Mouse (Mus musculus) hindbrain, postnatal 0 days (tissue): ENCODE measurements around the gene Mafk. TPM values are rescaled to one million over a fixed set of nuclear protein-coding genes. Genes with fewer than 3 reads are reported as not detected.

ENCODE experiments used
- ATAC-seq: fragments of 200-750 bp; cut with Nextera tagmentation; 2 replicates; pipeline ENCODE4 v1.8.0; 2017; ENCODE audit warnings: mild to moderate bottlenecking, moderate TSS enrichment, moderate library complexity
- DNase-seq: peaks from one replicate; pipeline ENCODE4 v3.0.0-alpha.2; 2015; ENCODE audit warnings: low spot score
- H3K27ac ChIP-seq: fragments of 300-500 bp; sonication (generic); 2 replicates; pipeline ENCODE4 v1.5.1; 2014; ENCODE audit warnings: mild to moderate bottlenecking
- H3K27me3 ChIP-seq: fragments of 300-500 bp; sonication (generic); 2 replicates; pipeline ENCODE4 v1.6.1; 2014; ENCODE audit warnings: low read length, mixed read lengths; ENCODE audit not compliant: insufficient read depth
- H3K36me3 ChIP-seq: fragments of 300-500 bp; sonication (generic); 2 replicates; pipeline ENCODE4 v1.6.1; 2014; ENCODE audit warnings: low read length, mixed read lengths; ENCODE audit not compliant: insufficient read depth
- H3K4me1 ChIP-seq: fragments of 300-500 bp; sonication (generic); 2 replicates; pipeline ENCODE4 v1.6.1; 2014; ENCODE audit warnings: antibody characterized with exemption, low read length, mixed read lengths; ENCODE audit not compliant: insufficient read depth
- H3K4me2 ChIP-seq: fragments of 300-500 bp; sonication (generic); 2 replicates; pipeline ENCODE4 v1.6.1; 2014; ENCODE audit warnings: low read depth, mild to moderate bottlenecking, low read length, moderate library complexity, mixed read lengths
- H3K4me3 ChIP-seq: fragments of 300-500 bp; sonication (generic); 2 replicates; pipeline ENCODE4 v1.5.1; 2014; ENCODE audit warnings: low read length
- H3K9ac ChIP-seq: fragments of 300-500 bp; sonication (generic); replicated peaks from 2 replicates; pipeline ENCODE4 v1.6.1; 2014; ENCODE audit warnings: mild to moderate bottlenecking, low read length, moderate library complexity, mixed read lengths
- H3K9me3 ChIP-seq: fragments of 300-500 bp; sonication (generic); 2 replicates; pipeline ENCODE4 v1.6.1; 2016; ENCODE audit warnings: low read length, mixed read lengths
- CTCF ChIP-seq: IDR thresholded peaks from 2 replicates; pipeline ENCODE4 v1.5.1; 2016; ENCODE audit warnings: antibody characterized with exemption, control low read depth, low read depth
- WGBS: fragments of 180-500 bp; shearing (Covaris S2); extraction: QIAGEN DNeasy Blood & Tissue Kit; methylation state at CpG from one replicate; pipeline ENCODE4 v1.1.7; 2014; 5-methylcytosine and 5-hydroxymethylcytosine counted together
- polyA plus RNA-seq: library from polyadenylated mRNA; unstranded; fragments of >200 nt; fragmentation: Nextera tagmentation; extraction: Ambion mirVana; gene quantifications from 2 replicates; pipeline ENCODE4 v1.2.1, GENCODE M21; 2015
- total RNA-seq: library from RNA; depleted of rRNA; stranded (reverse); fragments of >200 nt; gene quantifications from 2 replicates; pipeline ENCODE4 v1.2.3, GENCODE M21; 2014

Mafk gene
- total and polyA plus RNA-seq, 2 experiments from 2014 or later = 7.0 to 13.1 TPM

GRCm38 (mm10) chr5:139756135-139756534, 35.2 kb upstream of the Mafk start:
- no peaks in the 10 kb centered on the region for H3K9me3 ChIP-seq
- H3K9ac ChIP-seq = no peak overlapping the region
- no peaks in the 10 kb centered on the region for H3K27me3 ChIP-seq
- no peak for TF ChIP-seq CTCF
- H3K36me3 ChIP-seq = peaks cover 78% of the 10 kb centered on the region
- no peaks in the 10 kb centered on the region for H3K4me1 ChIP-seq
- 90% methylated on average over 12 of the region's 12 CpGs for WGBS
- ATAC-seq = no peak
- DNase-seq = no peak
- no peak overlapping the region for H3K4me3 ChIP-seq
- no peak overlapping the region for H3K4me2 ChIP-seq
- no peak overlapping the region for H3K27ac ChIP-seq

GRCm38 (mm10) chr5:139756586-139756985, 34.7 kb upstream of the Mafk start:
- DNase-seq (no peak), ATAC-seq (no peak)
- Histone ChIP-seq H3K36me3 (peaks cover 78% of the 10 kb centered on the region), H3K27me3 (no peaks in the 10 kb centered on the region), H3K4me1 (no peaks in the 10 kb centered on the region), H3K9me3 (no peaks in the 10 kb centered on the region), H3K27ac (no peak overlapping the region), H3K4me3 (no peak overlapping the region), H3K9ac (no peak overlapping the region), H3K4me2 (no peak overlapping the region)
- 70% methylated on average over 2 of the region's 2 CpGs for WGBS
- no peak for TF ChIP-seq CTCF

- Histone ChIP-seq H3K9me3 (no peaks in the 10 kb centered on the region), H3K27ac (no peak overlapping the region), H3K4me3 (no peak overlapping the region), H3K9ac (no peak overlapping the region), H3K4me1 (no peaks in the 10 kb centered on the region), H3K4me2 (no peak overlapping the region), H3K27me3 (no peaks in the 10 kb centered on the region), H3K36me3 (peaks cover 78% of the 10 kb centered on the region)
- WGBS = 81% methylated on average over 16 of the region's 16 CpGs
- DNase-seq = no peak
- TF ChIP-seq CTCF = no peak
- ATAC-seq = no peak
Observed at GRCm38 (mm10) chr5:139758096-139758495, 33.2 kb upstream of the Mafk start.

- no peak overlapping the region for H3K4me2 ChIP-seq
- H3K4me1 ChIP-seq = no peaks in the 10 kb centered on the region
- no peak overlapping the region for H3K9ac ChIP-seq
- peak; percentile 33; the same call in 1 of the 2 replicates for ATAC-seq
- H3K9me3 ChIP-seq = no peaks in the 10 kb centered on the region
- peaks cover 99% of the 10 kb centered on the region for H3K36me3 ChIP-seq
- DNase-seq = peak; percentile 49
- 69% methylated on average over 11 of the region's 11 CpGs for WGBS
- no peaks in the 10 kb centered on the region for H3K27me3 ChIP-seq
- TF ChIP-seq CTCF = peak; percentile 70
- H3K27ac ChIP-seq = no peak overlapping the region
- no peak overlapping the region for H3K4me3 ChIP-seq
Observed at GRCm38 (mm10) chr5:139764296-139764695, 27.0 kb upstream of the Mafk start.

- Histone ChIP-seq H3K36me3 (peaks cover 93% of the 10 kb centered on the region), H3K4me3 (no peak overlapping the region), H3K4me1 (no peaks in the 10 kb centered on the region), H3K27ac (no peak overlapping the region), H3K4me2 (no peak overlapping the region), H3K9me3 (no peaks in the 10 kb centered on the region), H3K9ac (no peak overlapping the region), H3K27me3 (no peaks in the 10 kb centered on the region)
- no peak for TF ChIP-seq CTCF
- WGBS = 95% methylated on average over 8 of the region's 8 CpGs
- ATAC-seq (no peak), DNase-seq (no peak)
Observed at GRCm38 (mm10) chr5:139768216-139768615, 23.1 kb upstream of the Mafk start.

GRCm38 (mm10) chr5:139775216-139775926, 15.9 kb upstream of the Mafk start, which contains the start of gene Ints1:
Gene Ints1, minus strand, starts transcription at chr5:139775674.
- H3K27me3 ChIP-seq = no peaks in the 10 kb centered on the region
- peaks cover 32% of the 10 kb centered on the region for H3K36me3 ChIP-seq
- H3K4me2 ChIP-seq = peak within 1 kb of the TSS; percentile 95
- peak within 1 kb of the TSS; percentile 68 for H3K4me3 ChIP-seq
- 0 out of 2 replicates have a peak, but pooled peaks cover 2% of the 10 kb centered on the region for H3K4me1 ChIP-seq
- peak; percentile 97 for TF ChIP-seq CTCF
- ATAC-seq (peak; percentile 94), DNase-seq (peak; percentile 97)
- peak within 1 kb of the TSS; percentile 8; the same call in 1 of the 2 replicates for H3K27ac ChIP-seq
- peak within 1 kb of the TSS; percentile 80 for H3K9ac ChIP-seq
- WGBS = under 1% methylated on average over 55 of the region's 55 CpGs
- no peaks in the 10 kb centered on the region for H3K9me3 ChIP-seq

GRCm38 (mm10) chr5:139776966-139777365, 14.3 kb upstream of the Mafk start:
- 0 out of 2 replicates have a peak, but pooled peaks cover 2% of the 10 kb centered on the region for H3K4me1 ChIP-seq
- no peak overlapping the region for H3K4me2 ChIP-seq
- no peak overlapping the region for H3K27ac ChIP-seq
- H3K9ac ChIP-seq = no peak overlapping the region
- no peak overlapping the region for H3K4me3 ChIP-seq
- ATAC-seq = no peak
- H3K36me3 ChIP-seq = peaks cover 16% of the 10 kb centered on the region
- no peaks in the 10 kb centered on the region for H3K27me3 ChIP-seq
- no peak for DNase-seq
- WGBS = 82% methylated on average over 5 of the region's 5 CpGs
- no peaks in the 10 kb centered on the region for H3K9me3 ChIP-seq
- TF ChIP-seq CTCF = no peak
